Mouse (Mus musculus) embryo, embryonic 11 days (tissue): ENCODE measurements at regions not wholly inside any gene's neighbourhood (a gene's known extent, or its start where the extent isn't known, plus 50 kb on each side); places are given as distances from the start of the nearest gene placed in this dataset.
A peak's percentile ranks its signal among the peaks of the same experiment; 100 is the strongest.

ENCODE experiments used
- DNase-seq: peaks from one replicate; pipeline ENCODE4 v3.0.0-alpha.2; 2015

- DNase-seq = no peak
Observed at GRCm38 (mm10) chr5:82472146-82472545, 882.8 kb downstream of the Tecrl start.

GRCm38 (mm10) chr5:82464272-82464671 lies 890.7 kb downstream of the Tecrl start:
- DNase-seq = no peak

GRCm38 (mm10) chr5:82441288-82441687 lies 913.7 kb downstream of the Tecrl start:
- DNase-seq = peak; percentile 1

- no peak for DNase-seq
Observed at GRCm38 (mm10) chr5:82440126-82440525, 914.9 kb downstream of the Tecrl start.

- no peak for DNase-seq
Observed at GRCm38 (mm10) chr5:82420396-82420795, 934.6 kb downstream of the Tecrl start.

GRCm38 (mm10) chr5:82396632-82397234 lies 958.3 kb downstream of the Tecrl start:
- DNase-seq = no peak

GRCm38 (mm10) chr5:82361624-82362023 lies 993.4 kb downstream of the Tecrl start:
- DNase-seq = no peak

- no peak for DNase-seq
Observed at GRCm38 (mm10) chr5:82356336-82356735, 998.7 kb downstream of the Tecrl start.

- DNase-seq = no peak
Observed at GRCm38 (mm10) chr5:82351089-82351488, 1003.9 kb downstream of the Tecrl start.

- DNase-seq = peak; percentile 91
Observed at GRCm38 (mm10) chr5:82346672-82347071, 1008.3 kb downstream of the Tecrl start.

GRCm38 (mm10) chr5:82324354-82324753 lies 1030.6 kb downstream of the Tecrl start:
- DNase-seq = no peak

GRCm38 (mm10) chr5:82319709-82320333 lies 1035.2 kb downstream of the Tecrl start:
- no peak for DNase-seq

- DNase-seq = peak; percentile 36
Observed at GRCm38 (mm10) chr5:82312054-82312453, 1042.9 kb downstream of the Tecrl start.

- DNase-seq = no peak
Observed at GRCm38 (mm10) chr5:82288069-82288845, 1066.7 kb downstream of the Tecrl start.

GRCm38 (mm10) chr5:82253356-82254104 lies 1101.5 kb downstream of the Tecrl start:
- DNase-seq = no peak

GRCm38 (mm10) chr5:82226329-82226728 lies 1128.7 kb downstream of the Tecrl start:
- DNase-seq = no peak

- no peak for DNase-seq
Observed at GRCm38 (mm10) chr5:82223622-82224021, 1131.4 kb downstream of the Tecrl start.

GRCm38 (mm10) chr5:82203606-82204005 lies 1151.4 kb downstream of the Tecrl start:
- no peak for DNase-seq
